Mouse (Mus musculus) B cell, adult 2 months (primary cell): ENCODE data around the gene Mcm3.

ENCODE experiments used
- DNase-seq, 2 experiments: peaks; one replicate each; pipeline ENCODE4 v3.0.0; 2022

Mcm3 gene

GRCm38 (mm10) chr1:20819771-20820605, at the start of gene Mcm3:
Mcm3 (minus strand) TSS chr1:20820312.
- peak; percentile 79 to 82 for DNase-seq

GRCm38 (mm10) chr1:20868036-20868435, 47.9 kb upstream of the Mcm3 start:
- no peak for DNase-seq

GRCm38 (mm10) chr1:20867241-20867902, 47.3 kb upstream of the Mcm3 start:
- no peak for DNase-seq

DNA sequence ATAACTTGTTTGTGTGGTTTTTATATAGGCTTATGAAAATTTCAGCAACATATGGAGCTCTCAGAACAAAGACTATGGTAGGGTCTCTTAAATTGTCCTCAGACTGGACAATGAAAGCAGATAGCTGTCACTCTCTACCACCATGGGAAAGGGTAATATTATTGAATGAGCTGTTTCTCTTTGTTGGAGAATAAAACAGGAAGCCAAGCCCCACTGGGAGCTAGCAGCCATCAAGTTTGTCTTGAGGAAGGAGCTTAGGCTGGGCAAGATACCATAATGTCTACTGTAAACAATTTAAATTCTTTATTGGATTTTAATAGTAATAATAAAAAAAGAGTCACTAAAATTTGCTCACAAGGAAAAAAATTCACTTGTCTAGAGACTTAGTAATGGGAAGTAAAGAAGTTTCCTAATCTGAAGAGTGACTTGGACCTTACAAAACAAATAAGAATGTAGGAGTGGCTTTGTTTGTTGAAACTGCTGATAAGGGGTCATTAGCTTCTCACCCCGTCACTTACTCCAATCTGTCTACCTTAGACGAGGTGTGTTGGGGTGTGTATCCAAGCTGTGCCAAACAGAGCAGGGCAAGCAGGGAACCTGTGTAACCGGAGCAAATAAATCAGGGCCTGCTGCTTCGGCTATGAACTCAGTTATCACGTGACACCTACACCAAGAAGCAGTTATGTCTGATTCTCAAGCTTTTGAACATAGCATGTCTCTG, 43.5 kb upstream of the Mcm3 start:
- DNase-seq, result no peak

- no peak for DNase-seq
Observed at GRCm38 (mm10) chr1:20861865-20862264, 41.8 kb upstream of the Mcm3 start.

- DNase-seq, result no peak
Observed at GRCm38 (mm10) chr1:20860775-20861174, 40.7 kb upstream of the Mcm3 start.

DNA sequence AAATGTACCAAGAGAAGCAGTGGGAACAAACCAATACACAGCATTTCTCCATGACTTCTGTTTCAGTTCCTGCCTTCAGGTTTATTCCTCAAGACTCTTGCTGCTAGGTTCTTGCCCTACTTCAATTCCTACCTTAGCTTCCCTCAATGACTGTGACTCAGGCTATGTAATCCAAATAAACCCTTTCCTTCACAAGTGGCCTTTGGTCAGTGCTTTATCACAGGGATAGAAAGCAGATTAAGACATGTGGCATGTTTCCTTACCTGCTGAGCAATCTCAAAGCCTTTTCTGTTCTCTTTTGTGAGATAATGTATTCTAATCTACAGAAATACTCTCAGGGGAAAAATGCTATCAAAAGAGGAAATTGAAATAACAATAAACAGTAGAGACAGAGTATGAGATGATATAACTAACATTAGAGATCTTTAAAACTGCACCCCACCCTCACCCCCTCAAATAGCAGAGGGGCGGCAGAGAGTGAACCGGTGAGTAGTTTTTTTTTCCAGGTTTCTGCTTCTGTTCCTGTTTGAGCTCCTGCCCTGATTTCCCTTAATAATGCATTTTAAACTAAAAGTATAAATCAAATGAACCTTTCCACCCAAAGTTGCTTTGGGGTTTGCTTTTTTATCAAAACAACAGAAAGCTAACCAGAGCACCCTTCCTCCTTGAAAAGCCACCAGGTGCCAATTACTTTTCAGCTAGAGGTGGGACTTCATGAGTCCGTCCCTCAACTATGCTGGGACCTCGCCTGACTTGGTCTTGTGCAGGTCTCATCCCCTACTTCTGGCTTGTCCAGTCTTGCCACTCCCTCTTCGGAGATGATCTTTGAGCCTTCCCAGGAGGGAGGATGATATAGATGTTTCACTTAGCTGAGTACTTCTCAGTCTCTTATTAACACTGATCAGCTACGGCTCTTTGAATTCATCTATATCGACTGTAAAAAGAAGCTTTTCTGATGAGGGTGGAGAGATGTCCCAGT, 37.1 kb upstream of the Mcm3 start:
- DNase-seq, result no peak

- no peak for DNase-seq
Observed at GRCm38 (mm10) chr1:20839911-20840310, 19.8 kb upstream of the Mcm3 start.

- no peak for DNase-seq
Observed at GRCm38 (mm10) chr1:20836551-20837125, 16.5 kb upstream of the Mcm3 start.

GRCm38 (mm10) chr1:20833141-20833511, 13.0 kb upstream of the Mcm3 start:
- no peak for DNase-seq

- no peak for DNase-seq
Observed at GRCm38 (mm10) chr1:20832473-20833140, 12.5 kb upstream of the Mcm3 start.

DNA sequence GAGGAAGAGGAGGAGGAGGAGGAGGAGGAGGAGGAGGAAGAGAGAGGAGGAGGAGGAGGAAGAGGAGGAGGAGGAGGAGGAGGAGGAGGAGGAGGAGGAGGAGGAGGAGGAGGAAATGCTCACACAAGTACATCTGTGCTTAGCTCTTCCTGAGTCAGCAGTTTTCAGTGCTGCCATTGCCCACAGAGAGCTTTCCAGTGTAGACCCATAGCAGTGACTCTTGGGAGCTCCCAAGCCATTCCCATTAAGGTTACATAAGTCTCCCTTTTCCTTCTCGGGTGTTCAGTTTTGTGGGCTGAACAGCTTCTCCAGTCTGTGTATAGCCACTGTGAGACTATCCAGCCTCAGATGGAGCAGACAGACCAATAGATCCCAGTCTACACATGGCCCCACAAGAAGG, 10.4 kb upstream of the Mcm3 start:
- no peak for DNase-seq

DNA sequence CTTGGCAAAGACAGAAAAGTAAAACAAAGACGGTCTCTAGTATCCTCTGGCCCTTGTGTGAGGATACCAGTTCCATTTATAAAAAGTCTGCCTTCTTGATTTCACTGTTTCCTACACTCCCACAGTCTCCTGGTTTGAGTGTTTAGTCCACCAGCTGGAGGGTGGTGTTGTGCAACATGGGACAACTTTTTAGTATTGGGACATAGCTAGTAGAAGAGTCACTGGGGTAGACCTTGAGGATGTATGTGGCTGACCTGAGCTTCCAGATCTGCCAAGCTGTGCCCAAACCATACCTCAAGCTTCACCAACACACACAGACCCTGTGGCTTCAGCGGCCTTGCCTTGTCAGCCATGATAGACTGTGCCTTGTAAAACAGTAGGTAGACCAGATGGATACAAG, 7.9 kb upstream of the Mcm3 start:
- DNase-seq, result no peak

- no peak for DNase-seq
Observed at GRCm38 (mm10) chr1:20825036-20825435, 4.9 kb upstream of the Mcm3 start.

DNA sequence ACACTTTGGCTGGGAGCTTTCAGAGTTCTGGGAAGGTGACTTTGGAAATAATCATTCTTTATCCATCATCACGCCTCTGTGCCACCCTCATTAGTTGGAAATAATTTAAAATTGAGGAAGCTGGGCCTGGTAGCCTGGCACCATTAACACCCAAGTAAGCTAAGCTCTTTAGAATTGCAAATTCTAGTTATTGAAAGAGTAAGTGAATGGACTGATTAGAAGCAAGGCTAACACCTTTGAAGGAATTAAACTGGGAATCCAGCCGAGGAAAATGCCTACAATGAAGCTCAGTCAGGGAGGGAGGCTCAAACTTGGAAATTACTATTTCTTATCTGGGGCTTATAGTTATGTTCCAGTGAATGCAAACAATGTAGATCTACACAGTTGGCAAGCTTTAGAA, 3.8 kb upstream of the Mcm3 start:
- DNase-seq, result no peak

DNA sequence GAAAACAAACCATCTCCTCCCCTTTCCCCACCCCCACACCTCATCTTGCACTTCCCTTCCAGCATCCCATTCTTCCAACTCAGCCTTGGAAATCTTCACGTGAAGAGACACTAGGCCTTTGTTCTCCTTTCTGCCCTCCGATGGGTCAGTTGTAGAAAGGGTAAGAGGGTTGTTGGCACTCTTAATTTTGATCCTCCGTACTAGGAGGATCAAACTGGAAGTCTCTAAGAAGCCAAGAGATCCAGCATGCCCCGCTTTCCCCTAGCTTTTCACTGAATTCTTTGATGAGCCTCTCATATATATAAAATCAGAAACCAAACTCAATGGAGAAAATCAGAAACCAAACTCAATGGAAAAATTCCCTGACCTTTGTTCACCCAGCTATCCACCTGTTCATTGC, 3.4 kb upstream of the Mcm3 start:
- DNase-seq, result no peak

GRCm38 (mm10) chr1:20820959-20821358, 847 bp upstream of the Mcm3 start:
- DNase-seq, result no peak

GRCm38 (mm10) chr1:20817596-20817995, 2.5 kb downstream of the Mcm3 start:
- no peak for DNase-seq

GRCm38 (mm10) chr1:20817172-20817571, 2.9 kb downstream of the Mcm3 start:
- DNase-seq, result no peak

DNA sequence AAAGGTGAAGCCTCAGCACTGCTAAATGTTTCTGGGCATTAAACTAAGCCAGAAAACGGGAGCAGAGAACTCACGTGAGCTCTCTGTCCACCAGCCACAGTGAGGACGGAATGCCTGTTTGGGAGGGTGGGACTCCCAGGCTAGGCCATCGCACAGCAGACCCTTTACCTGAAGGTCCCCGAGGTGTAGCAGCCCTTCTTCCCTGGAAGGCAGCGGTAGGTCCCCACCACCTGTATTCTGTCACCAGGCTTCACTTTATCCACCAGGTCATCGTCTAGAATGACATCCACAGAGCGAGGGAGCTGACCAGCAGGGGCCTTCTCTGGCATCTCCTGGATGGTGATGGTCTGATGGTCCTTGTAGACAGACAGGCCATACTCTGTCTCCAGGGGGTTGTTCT, 5.6 kb downstream of the Mcm3 start:
- no peak for DNase-seq

DNA sequence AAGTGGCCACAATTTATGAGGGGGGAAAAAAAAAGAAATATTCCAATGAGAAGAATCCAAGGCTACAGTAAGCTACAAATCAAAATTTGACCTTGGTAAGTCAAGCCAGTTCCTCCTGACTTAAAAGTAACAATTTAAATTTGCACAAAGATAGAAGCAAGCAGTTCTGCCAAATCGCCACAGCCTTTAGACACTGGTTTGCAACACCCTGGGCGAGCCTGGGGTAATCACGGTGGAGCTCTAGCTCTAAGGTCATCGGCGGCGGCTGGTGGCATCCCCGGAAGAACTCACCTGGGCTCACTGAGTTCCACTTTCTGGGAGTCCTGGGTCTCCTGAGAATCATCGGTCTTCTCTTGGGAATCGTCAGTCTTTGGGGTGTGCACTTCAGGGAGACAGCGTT, 15.6 kb downstream of the Mcm3 start:
- no peak for DNase-seq
